Mouse (Mus musculus) heart, embryonic 11.5 days (tissue): ENCODE data around the gene Abhd6. TPM values are rescaled to one million over a fixed set of nuclear protein-coding genes. Genes with fewer than 3 reads are reported as not detected.
A peak's percentile ranks its signal among the peaks of the same experiment; 100 is the strongest.

ENCODE experiments used
- ATAC-seq: fragments of 200-750 bp; cut with Nextera tagmentation; replicated peaks from 2 replicates; pipeline ENCODE4 v1.8.0; 2017; ENCODE audit warnings: moderate library complexity; ENCODE audit not compliant: insufficient number of reproducible peaks, low FRiP score, low TSS enrichment
- H3K27ac ChIP-seq: fragments of 300-500 bp; sonication (generic); 2 replicates; pipeline ENCODE4 v1.5.1; 2014; ENCODE audit warnings: mild to moderate bottlenecking, low read depth, low read length
- H3K27me3 ChIP-seq: fragments of 300-500 bp; sonication (generic); 2 replicates; pipeline ENCODE4 v1.6.1; 2014; ENCODE audit warnings: mild to moderate bottlenecking, low read length, mixed read lengths; ENCODE audit not compliant: control insufficient read depth, insufficient read depth
- H3K36me3 ChIP-seq: fragments of 300-500 bp; sonication (generic); 2 replicates; pipeline ENCODE4 v1.6.1; 2014; ENCODE audit warnings: mild to moderate bottlenecking, low read length, moderate library complexity, mixed read lengths; ENCODE audit not compliant: control insufficient read depth, insufficient read depth
- H3K4me1 ChIP-seq: fragments of 300-500 bp; sonication (generic); 2 replicates; pipeline ENCODE4 v1.6.1; 2014; ENCODE audit warnings: low read length; ENCODE audit not compliant: control insufficient read depth, insufficient read depth
- H3K4me2 ChIP-seq: fragments of 300-500 bp; sonication (generic); 2 replicates; pipeline ENCODE4 v1.6.1; 2014; ENCODE audit warnings: mild to moderate bottlenecking, moderate library complexity
- H3K4me3 ChIP-seq: fragments of 300-500 bp; sonication (generic); 2 replicates; pipeline ENCODE4 v1.5.1; 2014; ENCODE audit warnings: low read depth, low read length
- H3K9ac ChIP-seq: fragments of 300-500 bp; sonication (generic); 2 replicates; pipeline ENCODE4 v1.6.1; 2014; ENCODE audit warnings: mild to moderate bottlenecking, low read depth, low read length, moderate library complexity
- H3K9me3 ChIP-seq: fragments of 300-500 bp; sonication (generic); replicated peaks from 2 replicates; pipeline ENCODE4 v1.6.1; 2016; ENCODE audit warnings: low read length; ENCODE audit not compliant: control insufficient read depth
- WGBS: fragments of 180-500 bp; shearing (Covaris S2); extraction: QIAGEN DNeasy Blood & Tissue Kit; methylation state at CpG from one replicate; pipeline ENCODE4 v1.1.7; 2014; ENCODE audit not compliant: insufficient replicate concordance; 5-methylcytosine and 5-hydroxymethylcytosine counted together
- polyA plus RNA-seq: library from polyadenylated mRNA; unstranded; fragments of >200 nt; fragmentation: Nextera tagmentation; extraction: Ambion mirVana; gene quantifications from 2 replicates; pipeline ENCODE4 v1.2.1, GENCODE M21; 2014

Abhd6 gene
- polyA plus RNA-seq, 1 experiment from 2014 or later: 10.2 TPM

GRCm38 (mm10) chr14:7989961-7990360 lies 12.7 kb upstream of the Abhd6 start:
- no peak overlapping the region for H3K27ac ChIP-seq
- no peaks in the 10 kb centered on the region for H3K4me1 ChIP-seq
- H3K4me3 ChIP-seq: no peak overlapping the region
- ATAC-seq: no peak
- 57% methylated on average over 3 of the region's 3 CpGs for WGBS
- no peak overlapping the region for H3K9ac ChIP-seq
- no peak overlapping the region for H3K4me2 ChIP-seq
- H3K27me3 ChIP-seq: no peaks in the 10 kb centered on the region
- H3K36me3 ChIP-seq: no peaks in the 10 kb centered on the region
- no peaks in the 10 kb centered on the region for H3K9me3 ChIP-seq

GRCm38 (mm10) chr14:7991108-7991776 lies 11.5 kb upstream of the Abhd6 start:
- Histone ChIP-seq H3K9ac (no peak overlapping the region), H3K36me3 (no peaks in the 10 kb centered on the region), H3K27me3 (no peaks in the 10 kb centered on the region), H3K9me3 (no peaks in the 10 kb centered on the region), H3K27ac (no peak overlapping the region), H3K4me1 (no peaks in the 10 kb centered on the region), H3K4me2 (no peak overlapping the region), H3K4me3 (no peak overlapping the region)
- no peak for ATAC-seq
- 69% methylated on average over 5 of the region's 5 CpGs for WGBS

GRCm38 (mm10) chr14:7992158-7992557 lies 10.5 kb upstream of the Abhd6 start:
- no peak overlapping the region for H3K4me2 ChIP-seq
- no peaks in the 10 kb centered on the region; the same call in 1 of the 2 replicates for H3K27me3 ChIP-seq
- H3K36me3 ChIP-seq: no peaks in the 10 kb centered on the region
- H3K9ac ChIP-seq: no peak overlapping the region
- no peak overlapping the region for H3K4me3 ChIP-seq
- H3K9me3 ChIP-seq: no peaks in the 10 kb centered on the region
- 65% methylated on average over 6 of the region's 6 CpGs for WGBS
- H3K27ac ChIP-seq: no peak overlapping the region
- no peak for ATAC-seq
- no peaks in the 10 kb centered on the region for H3K4me1 ChIP-seq

- no peak within 1 kb of the TSS for H3K27ac ChIP-seq
- WGBS: 53% methylated on average over 8 of the region's 8 CpGs
- H3K4me3 ChIP-seq: no peak within 1 kb of the TSS
- no peak within 1 kb of the TSS for H3K4me2 ChIP-seq
- no peak within 1 kb of the TSS for H3K9ac ChIP-seq
- no peak for ATAC-seq
- H3K36me3 ChIP-seq: no peaks in the 10 kb centered on the region
- peaks cover 3% of the 10 kb centered on the region for H3K27me3 ChIP-seq
- H3K9me3 ChIP-seq: no peaks in the 10 kb centered on the region
- no peaks in the 10 kb centered on the region for H3K4me1 ChIP-seq
Observed at GRCm38 (mm10) chr14:7994271-7994767, 8.4 kb upstream of the Abhd6 start, which contains the start of gene Dnase1l3. Gene Dnase1l3, minus strand, starts transcription at chr14:7994573.

- Histone ChIP-seq H3K27ac (no peak overlapping the region), H3K9ac (no peak overlapping the region), H3K9me3 (no peaks in the 10 kb centered on the region), H3K4me3 (peak overlapping the region; percentile 17; the same call in 1 of the 2 replicates), H3K27me3 (peaks cover 28% of the 10 kb centered on the region), H3K4me2 (peak overlapping the region; percentile 54), H3K36me3 (no peaks in the 10 kb centered on the region), H3K4me1 (no peaks in the 10 kb centered on the region)
- no peak for ATAC-seq
- WGBS: 3% methylated on average over 15 of the region's 15 CpGs
Observed at GRCm38 (mm10) chr14:7997255-7997696, 5.4 kb upstream of the Abhd6 start.

- H3K4me3 ChIP-seq: no peak overlapping the region
- H3K36me3 ChIP-seq: no peaks in the 10 kb centered on the region
- no peaks in the 10 kb centered on the region for H3K4me1 ChIP-seq
- H3K9me3 ChIP-seq: no peaks in the 10 kb centered on the region
- ATAC-seq: no peak
- no peak overlapping the region for H3K9ac ChIP-seq
- WGBS: 62% methylated on average over 3 of the region's 3 CpGs
- no peak overlapping the region for H3K4me2 ChIP-seq
- peaks cover 28% of the 10 kb centered on the region for H3K27me3 ChIP-seq
- no peak overlapping the region for H3K27ac ChIP-seq
Observed at GRCm38 (mm10) chr14:7999030-7999429, 3.7 kb upstream of the Abhd6 start.

GRCm38 (mm10) chr14:7999435-7999834 lies 3.3 kb upstream of the Abhd6 start:
- Histone ChIP-seq H3K9ac (no peak overlapping the region), H3K36me3 (no peaks in the 10 kb centered on the region), H3K4me3 (no peak overlapping the region), H3K4me2 (no peak overlapping the region), H3K27me3 (peaks cover 28% of the 10 kb centered on the region), H3K4me1 (no peaks in the 10 kb centered on the region), H3K27ac (no peak overlapping the region), H3K9me3 (no peaks in the 10 kb centered on the region)
- WGBS: 79% methylated on average over 5 of the region's 5 CpGs
- no peak for ATAC-seq

GRCm38 (mm10) chr14:8000247-8000646 lies 2.5 kb upstream of the Abhd6 start:
- no peak overlapping the region for H3K4me3 ChIP-seq
- 76% methylated on average over 5 of the region's 5 CpGs for WGBS
- H3K9ac ChIP-seq: no peak overlapping the region
- H3K27me3 ChIP-seq: peaks cover 28% of the 10 kb centered on the region
- no peak for ATAC-seq
- H3K4me1 ChIP-seq: no peaks in the 10 kb centered on the region
- H3K9me3 ChIP-seq: no peaks in the 10 kb centered on the region
- no peaks in the 10 kb centered on the region for H3K36me3 ChIP-seq
- no peak overlapping the region for H3K4me2 ChIP-seq
- no peak overlapping the region for H3K27ac ChIP-seq
